Mouse (Mus musculus): ENCODE measurements around the gene Rrp9.

Gene Rrp9

DNA sequence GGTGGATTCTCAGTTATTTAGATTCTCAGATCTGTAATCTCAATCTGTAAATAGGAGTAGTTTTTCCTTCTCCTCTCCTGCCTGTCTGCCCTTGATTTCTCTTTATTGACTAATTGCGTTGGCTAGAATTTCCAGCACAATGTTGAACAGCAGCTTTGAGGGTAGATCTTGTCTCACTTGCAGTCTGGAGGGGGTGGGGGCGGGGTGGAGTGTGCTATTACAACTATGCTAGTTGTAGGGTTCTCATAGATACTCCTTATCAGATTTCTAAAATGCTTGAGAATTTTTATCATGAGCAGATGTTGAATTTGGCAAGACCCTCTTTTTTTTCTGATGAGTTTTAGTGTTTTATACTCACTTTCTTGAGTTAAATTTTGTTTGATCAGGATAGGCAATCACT, 43.7 kb downstream of the Rrp9 start:
- no peak for DNase-seq (ENCODE audit: low read depth, low spot score)

- DNase-seq (ENCODE audit: low read depth, low spot score): no peak
Measured at GRCm38 (mm10) chr9:106519909-106520308, 44.1 kb downstream of the Rrp9 start.

DNA sequence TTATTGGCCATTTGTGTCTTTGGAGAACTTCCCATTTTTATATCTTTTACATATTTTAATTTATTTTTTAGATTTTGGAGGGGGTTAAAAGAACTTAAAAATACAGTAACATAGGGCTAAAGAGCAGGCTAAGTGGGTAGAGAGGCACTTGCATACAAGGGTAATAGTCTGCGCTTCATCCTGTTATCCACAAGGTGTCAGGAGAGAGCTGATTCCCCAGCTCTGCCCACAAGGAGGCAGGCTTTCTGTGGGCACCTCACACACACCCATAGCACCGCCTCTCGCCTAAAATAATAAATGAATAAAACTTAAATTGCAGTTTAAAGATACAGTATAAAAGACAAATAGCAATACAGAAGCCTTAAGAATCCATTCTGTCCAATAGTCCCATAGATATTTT, 56.1 kb downstream of the Rrp9 start:
- DNase-seq (ENCODE audit: low read depth, low spot score): peak; percentile 67

DNA sequence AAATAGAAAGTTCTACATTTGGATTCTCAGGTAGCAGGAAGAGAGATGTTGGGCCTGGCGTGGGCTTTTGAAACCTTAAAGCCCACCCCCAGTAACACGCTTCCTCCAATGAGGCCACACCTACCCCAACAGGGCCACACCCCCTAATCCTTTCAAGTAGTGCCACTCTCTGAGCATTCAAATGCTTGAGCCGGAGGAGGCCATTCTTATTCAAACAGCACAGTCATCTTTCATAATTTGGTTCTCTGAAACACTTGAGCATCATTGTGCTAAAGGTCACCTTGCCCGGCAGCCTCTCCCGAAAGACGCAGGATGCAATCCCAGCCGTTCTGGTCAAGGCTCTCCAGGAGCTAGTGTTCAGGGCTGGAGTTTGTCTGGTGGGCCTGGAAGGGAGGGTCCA, 58.5 kb downstream of the Rrp9 start:
- no peak for DNase-seq (ENCODE audit: low read depth, low spot score)

GRCm38 (mm10) chr9:106534975-106535374, 59.2 kb downstream of the Rrp9 start:
- DNase-seq (ENCODE audit: low read depth, low spot score): no peak

All from CD4-positive, CD25-positive, alpha-beta regulatory T cell, adult 2 months (primary cell).